Mouse (Mus musculus): ENCODE data around the gene Snx33.
"Not testable (repeated sequence)": the region's sequence is repeated elsewhere in the genome, so short reads cannot be mapped to it uniquely, and the experiment has no call there.

Snx33 gene

GRCm38 (mm10) chr9:56925291-56926024 is 2.7 kb downstream of the Snx33 start:
- no peak for DNase-seq

- no peak for DNase-seq
Observed at GRCm38 (mm10) chr9:56924651-56925027, 3.5 kb downstream of the Snx33 start.

- no peak for DNase-seq
Observed at GRCm38 (mm10) chr9:56923841-56924650, 4.1 kb downstream of the Snx33 start.

GRCm38 (mm10) chr9:56922746-56923145 is 5.4 kb downstream of the Snx33 start:
- no peak for DNase-seq

- no peak for DNase-seq
Observed at GRCm38 (mm10) chr9:56918466-56918865, 9.7 kb downstream of the Snx33 start.

GRCm38 (mm10) chr9:56917131-56917530 is 11.0 kb downstream of the Snx33 start:
- DNase-seq: no peak

GRCm38 (mm10) chr9:56915695-56916410 is 12.3 kb downstream of the Snx33 start:
- DNase-seq: no peak

GRCm38 (mm10) chr9:56915116-56915515 is 13.1 kb downstream of the Snx33 start:
- DNase-seq: no peak

GRCm38 (mm10) chr9:56913991-56914390 is 14.2 kb downstream of the Snx33 start:
- DNase-seq: no peak

GRCm38 (mm10) chr9:56911017-56911416 is 17.2 kb downstream of the Snx33 start:
- DNase-seq: no peak

- not testable (repeated sequence) for DNase-seq
Observed at GRCm38 (mm10) chr9:56909991-56910390, 18.2 kb downstream of the Snx33 start.

GRCm38 (mm10) chr9:56907549-56907948 is 20.6 kb downstream of the Snx33 start:
- no peak for DNase-seq

GRCm38 (mm10) chr9:56903662-56904061 is 24.5 kb downstream of the Snx33 start:
- DNase-seq: no peak

- no peak for DNase-seq
Observed at GRCm38 (mm10) chr9:56901187-56901586, 27.0 kb downstream of the Snx33 start.

- DNase-seq: no peak
Observed at GRCm38 (mm10) chr9:56900571-56900970, 27.6 kb downstream of the Snx33 start.

GRCm38 (mm10) chr9:56900060-56900459 is 28.1 kb downstream of the Snx33 start:
- no peak for DNase-seq

GRCm38 (mm10) chr9:56899409-56899808 is 28.8 kb downstream of the Snx33 start:
- no peak for DNase-seq

GRCm38 (mm10) chr9:56896779-56897178 is 31.4 kb downstream of the Snx33 start:
- DNase-seq: no peak

GRCm38 (mm10) chr9:56894006-56894405 is 34.2 kb downstream of the Snx33 start:
- DNase-seq: no peak

GRCm38 (mm10) chr9:56893313-56893712 is 34.9 kb downstream of the Snx33 start:
- DNase-seq: no peak

GRCm38 (mm10) chr9:56892111-56892510 is 36.1 kb downstream of the Snx33 start:
- no peak for DNase-seq

- peak; percentile 66 for DNase-seq
Observed at GRCm38 (mm10) chr9:56891517-56892011, 36.6 kb downstream of the Snx33 start.

- no peak for DNase-seq
Observed at GRCm38 (mm10) chr9:56890522-56891250, 37.5 kb downstream of the Snx33 start.

Data from cerebellum, adult 8-10 months (tissue).